Mouse (Mus musculus): ENCODE measurements around the gene Eef1akmt2.

GRCm38 (mm10) chr7:132780611-132781010 is 71.9 kb downstream of the Eef1akmt2 start:
- TF ChIP-seq CTCF (conservative IDR thresholded peaks at IDR 0.05 in 1 of 2, IDR thresholded peaks at IDR 0.05 in 1 of 2; ENCODE audit: low read depth in 2 of 2, low read length in 2 of 2) (no peak), POLR2A (IDR thresholded peaks at IDR 0.05; ENCODE audit: low read depth, low read length) (no peak), POLR2AphosphoS2 (IDR thresholded peaks at IDR 0.05; ENCODE audit: low read depth, low read length) (no peak), USF1 (IDR thresholded peaks at IDR 0.05; ENCODE audit: low read depth, low read length) (no peak), ZC3H11A (IDR thresholded peaks at IDR 0.05; ENCODE audit: low read depth, low read length) (no peak)
